In genomic region chr19:44741764-44742127, GRCm38 (mm10) we compare ENCODE assay signal across 9 mouse cellular contexts. TPM values are rescaled to one million over a fixed set of nuclear protein-coding genes. Genes with fewer than 3 reads are reported as not detected.
DNase-seq lines count a peak whose midpoint lies in the region; ATAC-seq lines count a peak whose summit lies in the region.
"Had no signal": no experiment of that assay in that cellular context is flagged by ENCODE, and none has a peak within 500 bp of the region (broad histone marks: within the 10 kb centered on the region; RNA-seq: fewer than 3 reads in every experiment).

No protein-coding gene starts in this region.

- no peak for DNase-seq in heart, postnatal 10 days
- DNase-seq in embryonic facial prominence, embryonic 10.5 days (ENCODE audit: low spot score) = peak; percentile 71
- peak; percentile 69 for DNase-seq in neural tube, embryonic 10.5 days (ENCODE audit: extremely low spot score, low spot score)
- DNase-seq in thymus, postnatal 0 days (ENCODE audit: low spot score) = no peak
- no peak for DNase-seq in cerebellum, adult 9-11 months
- DNase-seq in gastrocnemius, postnatal 14 days = no peak

- peaks cover 96% of the 10 kb centered on the region for H3K27me3 ChIP-seq in heart, embryonic 16.5 days (ENCODE audit: control insufficient read depth, insufficient read depth, low read length)
- peaks cover 100% of the 10 kb centered on the region for H3K27me3 ChIP-seq in embryonic facial prominence, embryonic 10.5 days (replicated peaks; ENCODE audit: low read depth, poor library complexity, severe bottlenecking)
- H3K27me3 ChIP-seq in intestine, embryonic 15.5 days (replicated peaks) = peaks cover 96% of the 10 kb centered on the region

- H3K4me3 ChIP-seq in heart, embryonic 16.5 days (ENCODE audit: low read length) = peak overlapping the region; percentile 41
- peak overlapping the region; percentile 45 for H3K4me3 ChIP-seq in embryonic facial prominence, embryonic 10.5 days
- H3K4me3 ChIP-seq in intestine, embryonic 15.5 days (replicated peaks) = peak overlapping the region; percentile 25; the same call in 1 of the 2 replicates

- under 1% methylated on average over 12 of the region's 13 CpGs for WGBS in heart, embryonic 16.5 days
- under 1% methylated on average over 13 of the region's 13 CpGs for WGBS in embryonic facial prominence, embryonic 10.5 days
- under 1% methylated on average over 13 of the region's 13 CpGs for WGBS in intestine, embryonic 15.5 days

- H3K36me3 ChIP-seq in heart, embryonic 16.5 days (ENCODE audit: control insufficient read depth, insufficient read depth) = no peaks in the 10 kb centered on the region
- no peaks in the 10 kb centered on the region for H3K36me3 ChIP-seq in embryonic facial prominence, embryonic 10.5 days (replicated peaks)
- no peaks in the 10 kb centered on the region for H3K36me3 ChIP-seq in intestine, embryonic 15.5 days

- peaks cover 18% of the 10 kb centered on the region for H3K4me1 ChIP-seq in heart, embryonic 16.5 days (ENCODE audit: control insufficient read depth, insufficient read depth, low read length)
- peaks cover 30% of the 10 kb centered on the region for H3K4me1 ChIP-seq in embryonic facial prominence, embryonic 10.5 days
- peaks cover 23% of the 10 kb centered on the region for H3K4me1 ChIP-seq in intestine, embryonic 15.5 days (replicated peaks)

- no peak for ATAC-seq in heart, embryonic 16.5 days (replicated peaks; ENCODE audit: extremely low read depth, insufficient read depth, low FRiP score)
- no peak for ATAC-seq in intestine, embryonic 15.5 days

- no peak overlapping the region for H3K27ac ChIP-seq in heart, embryonic 16.5 days (ENCODE audit: low read length)
- 0 out of 2 replicates have a peak overlapping the region, but pooled peaks have one; percentile 1 for H3K27ac ChIP-seq in embryonic facial prominence, embryonic 10.5 days (replicated peaks)
- H3K27ac ChIP-seq in intestine, embryonic 15.5 days = no peak overlapping the region

- peak overlapping the region; percentile 45; the same call in 1 of the 2 replicates for H3K9ac ChIP-seq in heart, embryonic 16.5 days (ENCODE audit: low read length)
- H3K9ac ChIP-seq in intestine, embryonic 15.5 days = no peak overlapping the region

- H3K4me2 ChIP-seq in heart, embryonic 16.5 days (ENCODE audit: low read depth, low read length) = peak overlapping the region; percentile 65
- peak overlapping the region; percentile 60 for H3K4me2 ChIP-seq in intestine, embryonic 15.5 days (replicated peaks)

- intact Hi-C loops in heart, postnatal 10 days (cut with DNase I) = no loop called here
- intact Hi-C loops in gastrocnemius, postnatal 14 days (cut with DNase I; ENCODE audit: low total_unique reads) = no loop called here

- peaks cover 3% of the 10 kb centered on the region; the same call in 1 of the 2 replicates for H3K9me3 ChIP-seq in heart, embryonic 16.5 days (replicated peaks; ENCODE audit: control insufficient read depth, low read length)
- H3K9me3 ChIP-seq in embryonic facial prominence, embryonic 10.5 days = no peaks in the 10 kb centered on the region; the same call in 1 of the 2 replicates
- no peaks in the 10 kb centered on the region for H3K9me3 ChIP-seq in intestine, embryonic 15.5 days

RNA-seq across cellular contexts. Expression of gene Pax2, which starts 14.1 kb away (rescaled TPM):
- not detected in 2 replicates for polyA plus RNA-seq in heart, embryonic 16.5 days (2015; fragmentation: Nextera tagmentation; extraction: Ambion mirVana)
- total RNA-seq in heart, postnatal 10 days (2021) = not detected
- 1.00 and 1.8 TPM in 2 replicates for polyA plus RNA-seq in embryonic facial prominence, embryonic 10.5 days (2016; fragmentation: Nextera tagmentation; extraction: Ambion mirVana)
- polyA plus RNA-seq in intestine, embryonic 15.5 days (2015; fragmentation: Nextera tagmentation; extraction: Ambion mirVana) = 0.04 and 0.11 TPM in 2 replicates
- 0.04 TPM in 1 of 2 replicates, not detected in the other for polyA plus RNA-seq in thymus, postnatal 0 days (2015; fragmentation: Nextera tagmentation; extraction: Ambion mirVana)
- total RNA-seq in gastrocnemius, postnatal 14 days (2021) = not detected
- total RNA-seq: common myeloid progenitor, adult 5-6 weeks had no signal

Comparison
In these comparisons a context has a peak if more than half of its experiments do, and no peak if none do; other contexts are left out.
1. DNase-seq: peak in embryonic facial prominence, embryonic 10.5 days (single experiment) and neural tube, embryonic 10.5 days (single experiment); none in heart, postnatal 10 days (0 of 2), thymus, postnatal 0 days (single experiment), cerebellum, adult 9-11 months (single experiment) and gastrocnemius, postnatal 14 days (single experiment).
2. Peak in every context shown above with its lines, with median percentiles within 50 percentile points of each other: H3K4me3 ChIP-seq.